Mouse (Mus musculus) urinary bladder, postnatal 25 days (tissue): ENCODE data around the gene Slc22a17.
A peak's percentile ranks its signal among the peaks of the same experiment; 100 is the strongest.

ENCODE experiments used
- DNase-seq: peaks from one replicate; pipeline ENCODE4 v3.0.0; 2022; ENCODE audit warnings: low spot score

The Slc22a17 gene

DNA sequence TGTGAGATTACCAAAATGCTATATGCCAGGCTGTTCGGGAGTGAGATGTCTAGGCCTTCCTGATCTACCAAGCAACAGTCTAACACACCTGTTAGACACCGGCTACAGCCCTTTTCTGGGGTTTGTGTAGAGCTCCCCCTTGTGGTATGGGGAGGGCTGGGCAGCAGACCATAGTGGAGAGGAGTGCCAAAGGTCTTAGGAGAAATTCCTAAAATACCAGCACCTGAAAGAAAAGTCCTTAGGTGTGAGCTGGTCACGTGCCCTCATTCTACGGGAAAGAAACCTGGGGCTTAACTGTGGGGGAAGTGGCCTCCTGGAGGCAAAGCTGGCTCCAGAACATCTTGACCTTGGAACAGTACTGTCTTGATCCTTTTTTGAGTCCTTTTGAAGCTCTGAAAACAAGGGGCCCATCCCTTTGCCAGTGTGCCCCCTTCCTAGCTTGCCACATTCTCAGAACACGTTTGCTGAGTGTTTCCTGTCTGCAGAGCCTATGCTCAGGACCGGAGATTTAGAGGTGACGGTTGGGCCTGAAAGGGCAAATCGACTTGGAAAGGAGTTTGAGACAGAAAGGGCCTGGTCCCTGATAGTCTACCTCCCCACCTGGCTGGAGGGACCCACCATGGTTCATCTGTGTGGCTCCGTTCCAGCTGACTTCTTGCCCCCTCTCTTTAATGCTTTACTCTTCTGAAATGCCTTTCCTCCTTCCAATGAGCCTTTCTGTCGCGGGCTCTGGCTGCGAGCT, 26.7 kb upstream of the Slc22a17 start:
- peak; percentile 73 for DNase-seq

DNA sequence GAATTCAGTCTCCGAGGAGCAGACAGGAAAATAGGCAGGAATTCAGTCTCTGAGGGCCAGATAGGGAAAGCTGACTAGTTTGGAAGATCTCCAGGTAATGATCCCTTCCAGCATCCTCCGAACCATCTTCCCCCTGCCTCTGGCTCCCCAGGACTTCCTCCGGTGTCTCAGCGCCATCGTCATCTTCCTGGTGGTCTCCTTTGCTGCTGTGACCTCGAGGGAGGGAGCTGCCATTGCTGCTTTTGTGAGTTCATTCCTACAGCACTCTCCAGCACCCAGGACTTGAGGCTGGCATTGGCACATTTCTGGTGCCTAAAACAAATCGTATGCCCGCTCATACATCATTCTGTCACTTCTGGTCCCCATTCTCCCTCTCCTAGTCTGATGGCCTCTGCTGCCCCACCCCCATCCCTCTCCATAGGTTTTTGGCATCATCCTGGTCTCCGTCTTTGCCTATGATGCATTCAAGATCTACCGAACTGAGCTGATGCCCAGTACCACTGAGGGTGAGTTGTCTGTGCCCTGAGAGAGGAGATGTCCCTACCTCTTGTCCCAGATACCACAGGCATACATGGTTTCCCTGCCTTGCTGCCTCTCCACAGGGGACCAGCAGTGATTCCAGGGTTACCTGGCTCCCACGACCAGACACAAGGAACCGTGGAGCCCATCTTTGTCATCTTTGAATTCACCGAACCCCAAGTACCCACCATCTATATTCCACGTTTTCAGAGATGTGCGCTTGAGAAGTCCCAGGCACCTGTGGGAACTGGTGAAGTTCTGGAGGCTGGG, 25.7 kb upstream of the Slc22a17 start:
- DNase-seq, result no peak

- no peak for DNase-seq
These were observed 24.6 kb upstream of the Slc22a17 start for GRCm38 (mm10) chr14:54937361-54938182.

- no peak for DNase-seq
These were observed 23.9 kb upstream of the Slc22a17 start for GRCm38 (mm10) chr14:54936831-54937160.

DNA sequence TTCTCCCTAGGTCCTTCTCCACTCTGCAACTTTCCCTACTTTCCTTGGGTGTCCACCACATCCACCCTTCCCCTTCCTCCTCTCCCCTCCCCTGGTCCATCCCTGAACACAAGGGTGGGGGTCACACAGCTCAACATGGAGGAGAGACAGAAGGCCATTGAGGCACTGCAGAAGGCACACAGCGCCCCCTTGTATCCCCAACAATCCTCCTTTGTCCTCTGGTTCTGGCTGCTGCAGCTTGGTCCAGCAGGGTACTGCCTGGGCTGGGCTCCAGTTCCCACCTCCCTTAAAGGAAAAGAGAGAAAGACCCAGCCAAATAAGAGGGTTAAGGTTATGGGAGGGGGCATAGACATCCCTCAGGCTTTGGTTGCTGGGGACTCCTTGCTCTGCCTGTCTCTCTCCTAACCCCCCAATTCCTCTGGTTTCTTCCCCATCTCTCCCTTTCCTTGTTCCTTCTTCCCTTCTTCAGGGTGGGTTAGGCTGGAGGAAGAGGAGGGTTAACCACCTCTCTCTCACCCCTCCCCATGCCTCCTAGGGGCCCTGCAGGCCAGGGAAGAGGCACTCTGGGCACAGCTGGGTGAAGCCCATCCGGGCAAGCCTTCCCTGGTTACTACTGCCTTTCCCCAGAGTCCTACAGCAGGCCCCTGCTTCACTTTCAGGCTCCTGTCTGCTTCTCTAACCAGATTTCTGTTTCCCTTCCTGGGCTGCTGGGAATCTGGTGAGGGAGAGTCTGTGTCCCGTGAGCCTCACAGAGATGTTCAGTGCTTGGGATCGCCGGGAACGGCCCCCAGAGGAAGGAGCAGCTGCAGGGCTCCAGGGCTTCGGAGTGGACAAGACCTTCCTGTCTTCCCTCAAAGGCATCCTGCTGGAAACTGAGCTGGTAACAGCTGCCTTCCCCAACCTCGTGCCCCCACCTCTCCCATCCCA, 23.2 kb upstream of the Slc22a17 start, which contains the start of gene Cmtm5:
TSS of gene Cmtm5 (plus strand) at position 358 of the 927 bp plus-strand sequence.
- DNase-seq, result no peak

DNA sequence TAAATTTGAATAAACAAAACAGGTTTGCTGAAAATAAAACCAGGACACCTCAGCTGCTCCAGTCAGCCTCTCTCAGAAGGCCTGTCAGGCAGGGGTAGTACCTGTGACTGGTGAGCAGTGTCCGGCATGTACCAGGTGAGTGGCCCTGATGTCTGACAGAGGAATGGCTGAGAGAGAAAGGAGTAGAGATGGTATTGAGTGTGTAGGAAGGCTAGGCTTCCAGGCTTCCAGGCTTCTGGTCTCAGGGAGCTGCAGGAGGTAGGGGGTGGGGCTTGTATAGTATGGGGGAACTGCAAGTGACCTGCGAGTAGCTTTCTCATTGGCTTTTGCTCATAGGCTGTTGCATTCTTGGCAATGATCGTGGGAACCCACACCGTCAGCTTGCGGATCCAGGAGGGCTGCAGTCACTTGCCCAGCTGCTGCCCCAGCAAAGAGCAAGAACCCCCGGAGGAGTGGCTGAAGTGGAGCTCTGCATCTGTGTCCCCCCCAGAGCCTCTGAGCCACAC, 19.8 kb upstream of the Slc22a17 start, which contains the start of gene Il25:
TSS of gene Il25 (plus strand) at position 51 of the 506 bp plus-strand sequence.
- DNase-seq, result no peak

DNA sequence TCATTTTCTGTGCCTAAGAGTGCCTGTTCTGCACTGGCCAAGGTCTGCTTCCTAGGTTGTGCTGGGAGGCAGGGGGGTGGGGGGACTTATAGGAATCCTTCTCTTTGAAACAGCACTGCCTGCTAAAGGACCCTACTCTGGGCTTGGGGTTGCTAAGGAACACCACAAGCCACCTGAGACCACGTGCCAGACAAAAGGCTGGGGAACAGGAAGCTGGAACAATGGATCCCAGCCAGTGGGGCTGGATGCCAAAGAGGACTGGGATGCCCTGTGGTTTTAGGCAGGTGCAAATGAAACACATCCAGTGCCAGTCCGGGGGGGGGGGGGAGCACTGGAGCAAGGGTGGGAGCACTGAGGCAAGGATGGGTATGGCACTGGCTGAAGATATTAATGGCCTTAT, 17.5 kb upstream of the Slc22a17 start:
- DNase-seq, result no peak

- DNase-seq, result no peak
These were observed 16.9 kb upstream of the Slc22a17 start for GRCm38 (mm10) chr14:54929801-54930200.

GRCm38 (mm10) chr14:54927296-54927695, 14.4 kb upstream of the Slc22a17 start:
- no peak for DNase-seq

GRCm38 (mm10) chr14:54926401-54927158, 13.6 kb upstream of the Slc22a17 start:
- peak; percentile 65 for DNase-seq

- DNase-seq, result peak; percentile 60
These were observed 12.7 kb upstream of the Slc22a17 start, which contains the start of gene Efs for GRCm38 (mm10) chr14:54925349-54926342. Gene Efs, minus strand, starts transcription at chr14:54926126.

GRCm38 (mm10) chr14:54924641-54925348, 11.9 kb upstream of the Slc22a17 start:
- DNase-seq, result peak; percentile 66

- no peak for DNase-seq
These were observed 7.2 kb upstream of the Slc22a17 start for GRCm38 (mm10) chr14:54920076-54920685.

DNA sequence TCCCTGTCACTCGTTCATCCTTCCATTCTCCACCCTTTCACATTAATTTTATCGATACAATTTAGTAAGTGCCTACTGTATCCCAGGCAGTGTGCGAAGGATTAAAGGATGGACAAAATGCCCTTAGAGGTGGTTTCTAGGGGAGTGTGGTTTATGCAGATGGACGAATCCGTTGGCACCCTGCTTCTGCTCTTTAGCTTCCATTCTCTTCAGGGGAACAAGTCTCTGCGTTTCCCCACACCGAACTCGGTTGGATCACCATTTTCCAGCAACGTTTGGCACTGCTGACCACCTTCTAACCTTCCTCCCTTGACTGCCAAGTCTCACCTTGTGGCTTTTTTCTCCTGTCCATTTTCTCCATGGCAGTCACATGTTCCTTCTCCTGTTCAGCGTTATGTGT, 411 bp upstream of the Slc22a17 start:
- DNase-seq, result no peak

- DNase-seq, result no peak
These were observed 652 bp downstream of the Slc22a17 start for GRCm38 (mm10) chr14:54912109-54912850.

GRCm38 (mm10) chr14:54908682-54909081, 4.2 kb downstream of the Slc22a17 start:
- no peak for DNase-seq

DNA sequence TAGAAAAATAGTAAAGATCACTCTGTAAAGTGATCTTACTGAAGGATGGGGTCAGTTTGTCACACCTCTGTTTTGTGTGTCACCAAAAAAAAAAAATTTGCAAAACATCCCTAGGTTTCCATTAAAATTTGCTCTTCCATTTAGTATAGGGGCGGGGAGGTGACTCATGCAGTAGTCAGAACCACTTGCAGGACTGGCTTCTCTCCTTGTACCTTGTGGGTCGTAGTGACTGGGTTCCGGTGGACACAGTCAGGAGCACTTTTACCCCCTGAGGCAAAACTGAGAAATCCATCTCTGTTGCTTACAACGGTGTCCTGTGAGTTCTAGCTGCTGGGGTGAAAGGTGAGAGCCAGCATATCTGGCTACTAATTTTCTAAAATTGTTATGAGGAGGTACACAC, 9.3 kb downstream of the Slc22a17 start:
- DNase-seq, result no peak
